Mouse (Mus musculus): ENCODE measurements around the gene Erp27. TPM values are rescaled to one million over a fixed set of nuclear protein-coding genes. Genes with fewer than 3 reads are reported as not detected.
"Not testable (repeated sequence)": the region's sequence is repeated elsewhere in the genome, so short reads cannot be mapped to it uniquely, and the experiment has no call there.

Gene Erp27
- polyA plus RNA-seq, 1 experiment from 2014 or later, result 0.74 TPM

- H3K36me3 ChIP-seq (ENCODE audit: insufficient read depth, low read length), result no peaks in the 10 kb centered on the region
- TF ChIP-seq EP300 (IDR thresholded peaks at IDR 0.05) (no peak), CTCF (IDR thresholded peaks at IDR 0.05) (no peak)
- peak; percentile 56 for ATAC-seq
- H3K4me3 ChIP-seq (ENCODE audit: low read depth, low read length), result no peak overlapping the region
- peak; percentile 80 for DNase-seq (ENCODE audit: low spot score)
- peak overlapping the region; percentile 87 for H3K27ac ChIP-seq (ENCODE audit: low read length)
- H3K4me1 ChIP-seq (ENCODE audit: insufficient read depth, low read depth, low read length), result peaks cover 3% of the 10 kb centered on the region; the same call in 1 of the 2 replicates
- no peaks in the 10 kb centered on the region for H3K27me3 ChIP-seq (replicated peaks; ENCODE audit: insufficient read depth, low read length)
- no peak overlapping the region for H3K9ac ChIP-seq (replicated peaks; ENCODE audit: low read depth)
- no peak overlapping the region for H3K4me2 ChIP-seq (replicated peaks; ENCODE audit: low read depth, low read length)
- WGBS, result 46% methylated on average over 4 of the region's 4 CpGs
- no peaks in the 10 kb centered on the region for H3K9me3 ChIP-seq (ENCODE audit: low read length)
These were observed 24.2 kb downstream of the Erp27 start for GRCm38 (mm10) chr6:136897789-136898188.

GRCm38 (mm10) chr6:136894532-136895339, 27.2 kb downstream of the Erp27 start:
- WGBS, result 22% methylated on average over 15 of the region's 15 CpGs
- DNase-seq (ENCODE audit: low spot score), result peak; percentile 54

GRCm38 (mm10) chr6:136892002-136892401, 30.0 kb downstream of the Erp27 start:
- Histone ChIP-seq H3K36me3 (ENCODE audit: insufficient read depth, low read length) (no peaks in the 10 kb centered on the region), H3K4me1 (ENCODE audit: insufficient read depth, low read depth, low read length) (peaks cover 9% of the 10 kb centered on the region; the same call in 1 of the 2 replicates), H3K4me3 (ENCODE audit: low read depth, low read length) (no peak overlapping the region), H3K27ac (ENCODE audit: low read length) (no peak overlapping the region), H3K9ac (replicated peaks; ENCODE audit: low read depth) (no peak overlapping the region), H3K4me2 (replicated peaks; ENCODE audit: low read depth, low read length) (no peak overlapping the region), H3K9me3 (ENCODE audit: low read length) (no peaks in the 10 kb centered on the region), H3K27me3 (replicated peaks; ENCODE audit: insufficient read depth, low read length) (no peaks in the 10 kb centered on the region)
- WGBS, result 83% methylated on average over 2 of the region's 2 CpGs
- DNase-seq (ENCODE audit: low spot score) (no peak), ATAC-seq (no peak)
- TF ChIP-seq CTCF (IDR thresholded peaks at IDR 0.05), result no peak
- TF ChIP-seq EP300 (IDR thresholded peaks at IDR 0.05), result no peak

More at GRCm38 (mm10) chr6:136894532-136895339, 27.2 kb downstream of the Erp27 start:
- ATAC-seq, result no peak; the same call in 1 of the 2 replicates
- H3K36me3 ChIP-seq (ENCODE audit: insufficient read depth, low read length), result no peaks in the 10 kb centered on the region
- peak overlapping the region; percentile 34 for H3K27ac ChIP-seq (ENCODE audit: low read length)
- no peaks in the 10 kb centered on the region for H3K27me3 ChIP-seq (replicated peaks; ENCODE audit: insufficient read depth, low read length)
- H3K9ac ChIP-seq (replicated peaks; ENCODE audit: low read depth), result no peak overlapping the region
- H3K4me1 ChIP-seq (ENCODE audit: insufficient read depth, low read depth, low read length), result peaks cover 3% of the 10 kb centered on the region; the same call in 1 of the 2 replicates
- no peak overlapping the region for H3K4me2 ChIP-seq (replicated peaks; ENCODE audit: low read depth, low read length)
- no peak overlapping the region for H3K4me3 ChIP-seq (ENCODE audit: low read depth, low read length)
- TF ChIP-seq EP300 (IDR thresholded peaks at IDR 0.05) (no peak), CTCF (IDR thresholded peaks at IDR 0.05) (no peak)
- H3K9me3 ChIP-seq (ENCODE audit: low read length), result no peaks in the 10 kb centered on the region

GRCm38 (mm10) chr6:136889554-136889953, 32.4 kb downstream of the Erp27 start:
- DNase-seq (ENCODE audit: low spot score), result no peak
- Histone ChIP-seq H3K36me3 (ENCODE audit: insufficient read depth, low read length) (no peaks in the 10 kb centered on the region), H3K27me3 (replicated peaks; ENCODE audit: insufficient read depth, low read length) (no peaks in the 10 kb centered on the region), H3K9ac (replicated peaks; ENCODE audit: low read depth) (no peak overlapping the region), H3K4me3 (ENCODE audit: low read depth, low read length) (no peak overlapping the region), H3K9me3 (ENCODE audit: low read length) (no peaks in the 10 kb centered on the region), H3K4me2 (replicated peaks; ENCODE audit: low read depth, low read length) (no peak overlapping the region), H3K4me1 (ENCODE audit: insufficient read depth, low read depth, low read length) (peaks cover 5% of the 10 kb centered on the region; the same call in 1 of the 2 replicates), H3K27ac (ENCODE audit: low read length) (no peak overlapping the region)
- WGBS, result 68% methylated on average over 6 of the region's 6 CpGs
- TF ChIP-seq CTCF (IDR thresholded peaks at IDR 0.05) (no peak), EP300 (IDR thresholded peaks at IDR 0.05) (no peak)
- no peak for ATAC-seq

- no peak overlapping the region for H3K9ac ChIP-seq (replicated peaks; ENCODE audit: low read depth)
- no peak overlapping the region for H3K4me3 ChIP-seq (ENCODE audit: low read depth, low read length)
- ATAC-seq (no peak), DNase-seq (ENCODE audit: low spot score) (no peak)
- no peaks in the 10 kb centered on the region for H3K9me3 ChIP-seq (ENCODE audit: low read length)
- WGBS, result 80% methylated on average over 6 of the region's 6 CpGs
- no peaks in the 10 kb centered on the region for H3K36me3 ChIP-seq (ENCODE audit: insufficient read depth, low read length)
- H3K27ac ChIP-seq (ENCODE audit: low read length), result peak overlapping the region; percentile 29; the same call in 1 of the 2 replicates
- H3K27me3 ChIP-seq (replicated peaks; ENCODE audit: insufficient read depth, low read length), result no peaks in the 10 kb centered on the region
- peaks cover 5% of the 10 kb centered on the region; the same call in 1 of the 2 replicates for H3K4me1 ChIP-seq (ENCODE audit: insufficient read depth, low read depth, low read length)
- no peak for TF ChIP-seq EP300 (IDR thresholded peaks at IDR 0.05)
- TF ChIP-seq CTCF (IDR thresholded peaks at IDR 0.05), result no peak
- H3K4me2 ChIP-seq (replicated peaks; ENCODE audit: low read depth, low read length), result no peak overlapping the region
These were observed 32.9 kb downstream of the Erp27 start for GRCm38 (mm10) chr6:136889067-136889466.

GRCm38 (mm10) chr6:136887854-136888253, 34.1 kb downstream of the Erp27 start:
- 31% methylated on average over 9 of the region's 9 CpGs for WGBS
- TF ChIP-seq EP300 (IDR thresholded peaks at IDR 0.05) (peak; percentile 83), CTCF (IDR thresholded peaks at IDR 0.05) (no peak)
- DNase-seq (ENCODE audit: low spot score) (peak; percentile 93), ATAC-seq (peak; percentile 95)
- Histone ChIP-seq H3K9me3 (ENCODE audit: low read length) (no peaks in the 10 kb centered on the region), H3K36me3 (ENCODE audit: insufficient read depth, low read length) (no peaks in the 10 kb centered on the region), H3K27ac (ENCODE audit: low read length) (peak overlapping the region; percentile 77), H3K27me3 (replicated peaks; ENCODE audit: insufficient read depth, low read length) (no peaks in the 10 kb centered on the region), H3K9ac (replicated peaks; ENCODE audit: low read depth) (no peak overlapping the region), H3K4me2 (replicated peaks; ENCODE audit: low read depth, low read length) (no peak overlapping the region), H3K4me3 (ENCODE audit: low read depth, low read length) (no peak overlapping the region), H3K4me1 (ENCODE audit: insufficient read depth, low read depth, low read length) (peaks cover 5% of the 10 kb centered on the region; the same call in 1 of the 2 replicates)

GRCm38 (mm10) chr6:136884766-136885165, 37.2 kb downstream of the Erp27 start:
- H3K4me1 ChIP-seq (ENCODE audit: insufficient read depth, low read depth, low read length); H3K4me2 ChIP-seq (replicated peaks; ENCODE audit: low read depth, low read length); H3K9ac ChIP-seq (replicated peaks; ENCODE audit: low read depth); DNase-seq (ENCODE audit: low spot score); H3K4me3 ChIP-seq (ENCODE audit: low read depth, low read length); ATAC-seq; H3K9me3 ChIP-seq (ENCODE audit: low read length); H3K27me3 ChIP-seq (replicated peaks; ENCODE audit: insufficient read depth, low read length); H3K36me3 ChIP-seq (ENCODE audit: insufficient read depth, low read length); H3K27ac ChIP-seq (ENCODE audit: low read length): not testable (repeated sequence)
- 25% methylated on average over 1 of the region's 1 CpGs for WGBS
